Mouse (Mus musculus) heart, adult 11 months (tissue): Measurements from ENCODE around the gene Cog4.
A peak's percentile ranks its signal among the peaks of the same experiment; 100 is the strongest.

Experiments
- DNase-seq: peaks from one replicate; pipeline ENCODE4 v3.0.0; 2022

The Cog4 gene

GRCm38 (mm10) chr8:110846405-110847170, at the start of gene Cog4, which contains the start of gene Sf3b3:
Cog4 (plus strand) TSS chr8:110846600.
Sf3b3 (minus strand) TSS chr8:110846787.
- peak; percentile 99 for DNase-seq

- DNase-seq, result no peak
Observed at GRCm38 (mm10) chr8:110797086-110797485, 49.3 kb upstream of the Cog4 start.

GRCm38 (mm10) chr8:110802988-110803387, 43.4 kb upstream of the Cog4 start:
- DNase-seq, result no peak

- no peak for DNase-seq
Observed at GRCm38 (mm10) chr8:110803856-110804255, 42.5 kb upstream of the Cog4 start.

- no peak for DNase-seq
Observed at GRCm38 (mm10) chr8:110804825-110805514, 41.4 kb upstream of the Cog4 start.

- DNase-seq, result no peak
Observed at GRCm38 (mm10) chr8:110805669-110806068, 40.7 kb upstream of the Cog4 start, which contains the start of gene Il34. Il34 (minus strand) TSS chr8:110805924.

GRCm38 (mm10) chr8:110806146-110806545, 40.3 kb upstream of the Cog4 start:
- DNase-seq, result no peak

GRCm38 (mm10) chr8:110808495-110809472, 37.6 kb upstream of the Cog4 start:
- peak; percentile 97 for DNase-seq

GRCm38 (mm10) chr8:110809831-110810230, 36.6 kb upstream of the Cog4 start:
- DNase-seq, result peak; percentile 96

GRCm38 (mm10) chr8:110810481-110811065, 35.8 kb upstream of the Cog4 start:
- peak; percentile 61 for DNase-seq

GRCm38 (mm10) chr8:110811116-110811515, 35.3 kb upstream of the Cog4 start:
- no peak for DNase-seq

- peak; percentile 85 for DNase-seq
Observed at GRCm38 (mm10) chr8:110811793-110812192, 34.6 kb upstream of the Cog4 start.

- DNase-seq, result peak; percentile 61
Observed at GRCm38 (mm10) chr8:110812349-110813080, 33.9 kb upstream of the Cog4 start.

- peak; percentile 72 for DNase-seq
Observed at GRCm38 (mm10) chr8:110813081-110813812, 33.2 kb upstream of the Cog4 start.

GRCm38 (mm10) chr8:110815308-110815707, 31.1 kb upstream of the Cog4 start:
- DNase-seq, result peak; percentile 54

GRCm38 (mm10) chr8:110816990-110817389, 29.4 kb upstream of the Cog4 start:
- peak; percentile 62 for DNase-seq

- DNase-seq, result peak; percentile 66
Observed at GRCm38 (mm10) chr8:110818593-110818992, 27.8 kb upstream of the Cog4 start.

GRCm38 (mm10) chr8:110820257-110820656, 26.1 kb upstream of the Cog4 start:
- peak; percentile 82 for DNase-seq

GRCm38 (mm10) chr8:110821960-110822359, 24.4 kb upstream of the Cog4 start:
- peak; percentile 15 for DNase-seq

GRCm38 (mm10) chr8:110824861-110825260, 21.5 kb upstream of the Cog4 start:
- no peak for DNase-seq

- no peak for DNase-seq
Observed at GRCm38 (mm10) chr8:110828511-110828910, 17.9 kb upstream of the Cog4 start.
